ENCODE assay signal across 11 mouse cellular contexts in the genomic region with DNA sequence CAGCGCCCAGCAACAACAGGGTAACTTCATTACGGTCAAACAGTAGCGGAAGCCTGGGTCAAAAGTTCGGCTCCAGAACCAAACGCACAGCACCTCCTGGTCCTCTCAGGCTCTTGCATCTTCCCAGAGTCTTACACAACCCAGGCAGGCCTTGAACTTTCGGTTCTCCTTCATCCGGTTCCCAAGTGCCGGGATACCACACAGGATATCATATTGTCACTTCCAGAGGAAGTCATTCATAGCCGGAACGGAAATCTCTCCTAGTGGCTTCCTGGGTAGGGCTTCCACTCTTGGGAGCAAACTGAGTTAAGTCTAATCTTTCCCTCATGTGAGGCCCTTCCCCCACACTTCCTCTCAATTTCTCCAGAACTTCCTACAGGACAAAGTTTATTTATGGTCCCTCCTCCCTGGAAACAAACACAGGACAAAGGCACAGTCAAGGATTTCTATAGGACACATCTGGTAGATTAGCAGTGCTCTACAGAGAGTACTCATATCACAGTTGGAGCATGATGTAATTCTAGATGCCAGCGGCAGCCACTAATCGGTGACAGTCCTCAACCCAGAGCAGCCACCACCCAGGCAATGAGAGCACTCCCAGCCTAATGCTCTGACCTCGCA. TPM values are rescaled to one million over a fixed set of nuclear protein-coding genes. Genes with fewer than 3 reads are reported as not detected.
DNase-seq lines count a peak whose midpoint lies in the region; ATAC-seq and TF ChIP-seq lines count a peak whose summit lies in the region.
"Had no signal": no experiment of that assay in that cellular context is flagged by ENCODE, and none has a peak within 500 bp of the region (broad histone marks: within the 10 kb centered on the region; RNA-seq: fewer than 3 reads in every experiment).

No protein-coding gene starts in this region.

- intact Hi-C loops in heart, postnatal 10 days (cut with DNase I), result no loop called here

- 70% methylated on average over 13 of the region's 13 CpGs for WGBS in limb, embryonic 14.5 days
- 82% methylated on average over 13 of the region's 13 CpGs for WGBS in stomach, embryonic 14.5 days

- H3K27me3 ChIP-seq in limb, embryonic 14.5 days (ENCODE audit: control insufficient read depth, insufficient read depth, low read length), result no peaks in the 10 kb centered on the region
- H3K27me3 ChIP-seq in stomach, embryonic 14.5 days (ENCODE audit: control insufficient read depth, insufficient read depth, low read length), result no peaks in the 10 kb centered on the region
- H3K27me3 ChIP-seq: CH12.LX had no signal

- H3K27ac ChIP-seq in layer of hippocampus, adult 2 months, result peak overlapping the region; percentile 44; the same call in 1 of the 2 replicates
- peak overlapping the region; percentile 40; the same call in 1 of the 2 replicates for H3K27ac ChIP-seq in limb, embryonic 14.5 days (replicated peaks; ENCODE audit: low read depth, low read length)
- H3K27ac ChIP-seq in stomach, embryonic 14.5 days (ENCODE audit: low read length), result peak overlapping the region; percentile 27; the same call in 1 of the 2 replicates

- DNase-seq in layer of hippocampus, adult 2 months (ENCODE audit: low spot score in 2 of 2), result no peak
- no peak for DNase-seq in layer of hippocampus, adult 9-11 months
- peak; percentile 75 to 80 for DNase-seq in heart, postnatal 10 days
- DNase-seq in limb, embryonic 14.5 days (ENCODE audit: low spot score), result peak; percentile 51
- no peak for DNase-seq in thymus, postnatal 10 days (ENCODE audit: low spot score in 2 of 2)
- no peak for DNase-seq in frontal cortex, postnatal 10 days (ENCODE audit: low spot score in 2 of 2)
- DNase-seq: cerebellum, postnatal 14 days had no signal

- no peak overlapping the region for H3K4me2 ChIP-seq in limb, embryonic 14.5 days (replicated peaks; ENCODE audit: low read depth, low read length, severe bottlenecking)
- no peak overlapping the region for H3K4me2 ChIP-seq in stomach, embryonic 14.5 days (replicated peaks; ENCODE audit: low read depth, low read length)

- H3K36me3 ChIP-seq in limb, embryonic 14.5 days (ENCODE audit: control insufficient read depth, insufficient read depth, low read length), result peaks cover 85% of the 10 kb centered on the region
- peaks cover 61% of the 10 kb centered on the region for H3K36me3 ChIP-seq in stomach, embryonic 14.5 days (ENCODE audit: control insufficient read depth, insufficient read depth, low read length)

- H3K4me1 ChIP-seq in limb, embryonic 14.5 days (ENCODE audit: control insufficient read depth, insufficient read depth, low read length), result no peaks in the 10 kb centered on the region
- peaks cover 11% of the 10 kb centered on the region; the same call in 1 of the 2 replicates for H3K4me1 ChIP-seq in stomach, embryonic 14.5 days (ENCODE audit: control insufficient read depth, insufficient read depth, low read length)

- H3K9me3 ChIP-seq in limb, embryonic 14.5 days (ENCODE audit: control insufficient read depth, low read length), result no peaks in the 10 kb centered on the region
- no peaks in the 10 kb centered on the region for H3K9me3 ChIP-seq in stomach, embryonic 14.5 days (ENCODE audit: control insufficient read depth, low read depth, low read length)

- no peak for TF ChIP-seq CTCF in layer of hippocampus, adult 2 months (conservative IDR thresholded peaks at IDR 0.05)

- no peak overlapping the region for H3K9ac ChIP-seq in limb, embryonic 14.5 days (ENCODE audit: low read depth, low read length, severe bottlenecking)
- H3K9ac ChIP-seq in stomach, embryonic 14.5 days (replicated peaks; ENCODE audit: low read depth, low read length), result no peak overlapping the region

- ATAC-seq in limb, embryonic 14.5 days (ENCODE audit: low FRiP score, low read depth), result no peak; the same call in 1 of the 2 replicates
- ATAC-seq in stomach, embryonic 14.5 days (ENCODE audit: insufficient number of reproducible peaks, insufficient read depth, low FRiP score, low read depth), result no peak
- no peak for ATAC-seq in activated CD4-positive, CD25-positive, alpha-beta regulatory T cell, adult 4 months

- no peak overlapping the region for H3K4me3 ChIP-seq in layer of hippocampus, adult 2 months
- H3K4me3 ChIP-seq in limb, embryonic 14.5 days (replicated peaks; ENCODE audit: low read length), result no peak overlapping the region
- no peak overlapping the region for H3K4me3 ChIP-seq in stomach, embryonic 14.5 days (ENCODE audit: low read depth, low read length)
- H3K4me3 ChIP-seq: myocyte had no signal

- TF ChIP-seq POLR2A in limb, embryonic 14.5 days (IDR thresholded peaks at IDR 0.05; ENCODE audit: borderline replicate concordance, extremely low read depth, insufficient read depth, insufficient read length), result no peak

RNA-seq across cellular contexts. Expression of gene Pola2, which starts 11.8 kb away (rescaled TPM):
- total RNA-seq in layer of hippocampus, adult 2 months (2021), result 1 to 10 TPM; 6.2 to 6.6 TPM
- total RNA-seq in heart, postnatal 10 days (2021), result 10 to 100 TPM; 21.1 TPM
- polyA plus RNA-seq in limb, embryonic 14.5 days (2012; rRNA removed), result 87.9 and 109 TPM in 2 replicates
- 65.8 and 66.3 TPM in 2 replicates for polyA plus RNA-seq in limb, embryonic 14.5 days (2014; fragmentation: Nextera tagmentation; extraction: Ambion mirVana)
- polyA plus RNA-seq in stomach, embryonic 14.5 days (2014; fragmentation: Nextera tagmentation; extraction: Ambion mirVana), result 68.9 and 73.2 TPM in 2 replicates
- polyA plus RNA-seq in activated CD4-positive, CD25-positive, alpha-beta regulatory T cell, adult 4 months (2017; shearing (Covaris generic)), result 10 to 100 TPM; 16.5 to 17.5 TPM

RNA-seq across cellular contexts. Expression of gene Cdc42ep2, which starts 27.6 kb away (rescaled TPM):
- total RNA-seq in layer of hippocampus, adult 2 months (2021), result 1 to 10 TPM; 3.4 to 3.8 TPM
- total RNA-seq in heart, postnatal 10 days (2021), result 10 to 100 TPM; 14.0 to 16.0 TPM
- polyA plus RNA-seq in limb, embryonic 14.5 days (2012; rRNA removed), result 9.7 and 10.0 TPM in 2 replicates
- polyA plus RNA-seq in limb, embryonic 14.5 days (2014; fragmentation: Nextera tagmentation; extraction: Ambion mirVana), result 6.5 and 8.0 TPM in 2 replicates
- polyA plus RNA-seq in stomach, embryonic 14.5 days (2014; fragmentation: Nextera tagmentation; extraction: Ambion mirVana), result 7.3 and 7.4 TPM in 2 replicates
- under 1 TPM in 1 of 2 experiments, not detected in 1; 0.25 TPM for polyA plus RNA-seq in activated CD4-positive, CD25-positive, alpha-beta regulatory T cell, adult 4 months (2017; shearing (Covaris generic))

RNA-seq across cellular contexts. Expression of gene Slc22a20, which starts 33.8 kb away (rescaled TPM):
- not detected for total RNA-seq in layer of hippocampus, adult 2 months (2021)
- total RNA-seq in heart, postnatal 10 days (2021), result not detected
- not detected in 2 replicates for polyA plus RNA-seq in limb, embryonic 14.5 days (2012; rRNA removed)
- polyA plus RNA-seq in limb, embryonic 14.5 days (2014; fragmentation: Nextera tagmentation; extraction: Ambion mirVana), result not detected in 2 replicates
- not detected in 2 replicates for polyA plus RNA-seq in stomach, embryonic 14.5 days (2014; fragmentation: Nextera tagmentation; extraction: Ambion mirVana)
- not detected for polyA plus RNA-seq in activated CD4-positive, CD25-positive, alpha-beta regulatory T cell, adult 4 months (2017; shearing (Covaris generic))
- total RNA-seq: CH12.LX had no signal
- polyA plus RNA-seq: myocyte had no signal

RNA-seq across cellular contexts. Expression of gene Dpf2, which starts 39.4 kb away (rescaled TPM):
- 10 to 100 TPM; 94.1 to 95.3 TPM for total RNA-seq in layer of hippocampus, adult 2 months (2021)
- 100 to 1,000 TPM; 100 to 101 TPM for total RNA-seq in heart, postnatal 10 days (2021)
- 179 and 199 TPM in 2 replicates for polyA plus RNA-seq in limb, embryonic 14.5 days (2012; rRNA removed)
- polyA plus RNA-seq in limb, embryonic 14.5 days (2014; fragmentation: Nextera tagmentation; extraction: Ambion mirVana), result 143 and 147 TPM in 2 replicates
- 132 and 148 TPM in 2 replicates for polyA plus RNA-seq in stomach, embryonic 14.5 days (2014; fragmentation: Nextera tagmentation; extraction: Ambion mirVana)
- polyA plus RNA-seq in activated CD4-positive, CD25-positive, alpha-beta regulatory T cell, adult 4 months (2017; shearing (Covaris generic)), result 100 to 1,000 TPM; 123 to 178 TPM

RNA-seq across cellular contexts. Expression of gene Tigd3, which starts 58.2 kb away (rescaled TPM):
- 1 to 10 TPM; 2.5 to 3.2 TPM for total RNA-seq in layer of hippocampus, adult 2 months (2021)
- total RNA-seq in heart, postnatal 10 days (2021), result 1 to 10 TPM; 1.1 to 1.2 TPM
- 4.8 TPM in 2 replicates for polyA plus RNA-seq in limb, embryonic 14.5 days (2012; rRNA removed)
- 1.7 and 2.0 TPM in 2 replicates for polyA plus RNA-seq in limb, embryonic 14.5 days (2014; fragmentation: Nextera tagmentation; extraction: Ambion mirVana)
- polyA plus RNA-seq in stomach, embryonic 14.5 days (2014; fragmentation: Nextera tagmentation; extraction: Ambion mirVana), result 3.1 and 3.2 TPM in 2 replicates
- under 1 TPM; 0.29 to 0.58 TPM for polyA plus RNA-seq in activated CD4-positive, CD25-positive, alpha-beta regulatory T cell, adult 4 months (2017; shearing (Covaris generic))

Comparison
In these comparisons a context has a peak if more than half of its experiments do, and no peak if none do; other contexts are left out.
1. DNase-seq: peak in heart, postnatal 10 days (2 of 2) and limb, embryonic 14.5 days (single experiment); none in layer of hippocampus, adult 2 months (0 of 2), layer of hippocampus, adult 9-11 months (single experiment), thymus, postnatal 10 days (0 of 2) and frontal cortex, postnatal 10 days (0 of 2).
2. Peak in every context shown above with its lines, with median percentiles within 50 percentile points of each other: H3K27ac ChIP-seq.